Mouse (Mus musculus): Measurements from ENCODE around the gene Cald1.

DNA sequence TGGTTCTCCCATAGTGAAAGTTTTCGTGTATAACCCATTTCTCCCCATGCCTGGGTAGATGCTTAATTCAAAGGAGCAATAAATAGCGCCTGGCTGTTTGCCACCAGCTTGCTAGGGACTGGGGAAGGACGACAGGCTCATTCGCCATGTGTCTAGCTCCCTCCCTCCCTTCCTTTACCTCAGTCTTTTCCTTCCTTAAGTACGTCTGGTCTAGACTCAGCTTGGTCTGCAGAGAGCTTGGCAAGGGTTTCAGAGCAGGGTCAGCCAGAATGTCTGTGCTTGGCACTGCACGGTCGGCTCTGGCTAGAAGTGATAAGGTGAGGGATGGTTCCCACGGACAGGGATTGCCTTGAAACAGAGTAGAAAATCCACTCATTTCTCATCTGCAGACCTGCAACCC lies 62.4 kb downstream of the Cald1 start:
- TF ChIP-seq CTCF (IDR thresholded peaks at IDR 0.05; ENCODE audit: low read depth, low read length) (no peak), POLR2A (IDR thresholded peaks at IDR 0.05; ENCODE audit: extremely low read depth, insufficient read depth, low read length) (no peak)
